Mouse (Mus musculus): Measurements from ENCODE around the gene Zfp422.

DNA sequence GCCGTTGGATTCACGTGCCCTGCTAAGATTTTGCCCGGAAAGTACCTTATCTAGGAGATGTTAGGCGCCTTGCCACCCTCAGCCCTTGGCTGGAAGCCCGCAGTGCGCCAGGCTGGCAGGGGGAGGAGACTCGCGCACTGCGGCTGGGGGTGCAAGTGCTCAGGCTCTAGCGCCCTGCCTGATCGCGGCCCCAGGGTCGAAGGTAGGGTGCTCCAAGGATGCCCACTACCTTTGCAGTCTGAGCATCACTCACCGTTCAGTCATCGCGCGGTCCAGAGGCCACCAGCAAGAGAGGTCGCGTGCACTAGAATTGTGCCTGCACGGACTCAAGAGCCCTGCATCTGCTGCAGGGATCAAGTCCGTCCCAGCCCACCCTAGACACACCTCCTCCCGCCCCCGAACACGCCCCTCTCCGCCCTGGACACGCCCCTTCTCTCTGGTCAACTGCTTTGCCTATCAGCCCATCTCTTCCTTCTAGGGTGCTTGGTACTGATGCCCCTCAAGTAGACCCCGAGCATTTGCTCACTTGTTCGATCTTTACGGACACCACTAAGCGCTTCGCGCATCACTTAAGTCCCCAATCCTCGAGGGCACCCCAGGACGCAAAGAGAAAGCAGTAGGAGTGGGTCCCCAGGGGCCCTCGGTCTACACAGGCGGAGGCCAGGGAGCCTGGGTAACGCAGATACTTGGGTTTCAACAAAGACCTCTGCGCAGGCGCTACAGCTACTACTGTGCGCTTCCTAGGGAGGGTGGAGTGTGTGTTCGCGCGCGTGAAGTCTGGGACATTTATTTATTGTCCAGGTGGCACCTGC lies 44.9 kb upstream of the Zfp422 start, which contains the start of gene Rassf4:
- TF ChIP-seq EP300 (IDR thresholded peaks at IDR 0.05; ENCODE audit: low read length) (peak; percentile 28; the same call in 1 of the 2 replicates), POLR2A (IDR thresholded peaks at IDR 0.05; ENCODE audit: low read depth, low read length) (peak; percentile 88), ETS1 (conservative IDR thresholded peaks at IDR 0.05; ENCODE audit: low read depth, low read length) (0 out of 2 replicates have a peak, but pooled peaks have one; percentile 5), CHD2 (IDR thresholded peaks at IDR 0.05; ENCODE audit: low read length) (peak; percentile 44; the same call in 1 of the 2 replicates), CTCF (conservative IDR thresholded peaks at IDR 0.05 in 1 of 2, IDR thresholded peaks at IDR 0.05 in 1 of 2; ENCODE audit: low read depth in 2 of 2, low read length in 2 of 2) (no peak), NELFE (IDR thresholded peaks at IDR 0.05; ENCODE audit: low read depth, low read length) (peak; percentile 46; the same call in 1 of the 2 replicates), USF1 (IDR thresholded peaks at IDR 0.05; ENCODE audit: low read depth, low read length) (no peak), POLR2AphosphoS2 (IDR thresholded peaks at IDR 0.05; ENCODE audit: low read depth, low read length) (peak; percentile 73), NRF1 (IDR thresholded peaks at IDR 0.05; ENCODE audit: low read depth, low read length) (peak; percentile 93), JUN (IDR thresholded peaks at IDR 0.05; ENCODE audit: insufficient read depth, low read depth, low read length) (no peak), ELF1 (IDR thresholded peaks at IDR 0.05; ENCODE audit: low read depth, low read length) (peak; percentile 43; the same call in 1 of the 2 replicates)

All from CH12.LX (cell line).